Mouse (Mus musculus): ENCODE results near the gene Rab11fip4. TPM values are rescaled to one million over a fixed set of nuclear protein-coding genes. Genes with fewer than 3 reads are reported as not detected.

Gene Rab11fip4
- total RNA-seq, 2 experiments from 2014 or later = 1.9 to 2.6 TPM

DNA sequence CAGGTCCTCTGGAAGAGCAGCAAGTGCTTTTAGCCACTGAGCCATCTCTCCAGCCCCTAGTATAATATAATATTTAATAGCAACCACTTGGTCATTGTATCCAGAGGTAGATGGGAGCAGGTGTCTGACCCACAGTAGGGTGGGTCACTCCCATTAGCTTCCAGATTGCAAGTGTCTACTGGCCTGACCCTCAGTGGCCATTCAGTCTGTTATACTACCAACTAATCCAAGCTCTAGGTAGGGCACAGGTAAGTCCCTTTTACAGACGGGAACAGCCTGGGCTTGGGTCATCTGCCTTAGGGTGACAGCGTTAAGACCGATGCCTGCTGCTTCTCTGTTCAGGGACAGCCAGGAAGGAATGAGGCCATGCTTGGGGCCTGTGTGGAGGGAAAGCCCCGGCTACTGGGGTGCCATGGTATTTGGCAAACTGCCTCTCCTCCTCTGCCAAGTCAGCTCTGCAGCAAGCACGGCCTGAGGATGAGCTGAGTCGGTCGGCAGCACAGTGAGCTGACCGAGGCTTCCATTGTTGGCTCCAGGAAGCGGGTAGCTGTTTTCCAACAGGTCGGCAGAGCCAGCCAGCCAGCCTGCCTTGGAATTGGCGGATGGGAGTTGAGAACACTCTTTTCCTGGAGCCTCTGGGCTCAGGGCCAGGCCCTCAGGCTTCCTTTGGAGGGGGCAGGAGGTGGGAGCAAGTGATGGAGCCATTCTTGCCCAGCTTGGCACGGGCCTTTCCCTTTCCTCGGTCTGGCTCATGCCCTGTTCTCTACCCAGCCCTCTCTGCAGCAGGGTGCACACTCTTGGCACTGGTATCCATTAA lies 138.4 kb downstream of the Rab11fip4 start:
- no peak for ATAC-seq (replicated peaks; ENCODE audit: poor library complexity, severe bottlenecking)

DNA sequence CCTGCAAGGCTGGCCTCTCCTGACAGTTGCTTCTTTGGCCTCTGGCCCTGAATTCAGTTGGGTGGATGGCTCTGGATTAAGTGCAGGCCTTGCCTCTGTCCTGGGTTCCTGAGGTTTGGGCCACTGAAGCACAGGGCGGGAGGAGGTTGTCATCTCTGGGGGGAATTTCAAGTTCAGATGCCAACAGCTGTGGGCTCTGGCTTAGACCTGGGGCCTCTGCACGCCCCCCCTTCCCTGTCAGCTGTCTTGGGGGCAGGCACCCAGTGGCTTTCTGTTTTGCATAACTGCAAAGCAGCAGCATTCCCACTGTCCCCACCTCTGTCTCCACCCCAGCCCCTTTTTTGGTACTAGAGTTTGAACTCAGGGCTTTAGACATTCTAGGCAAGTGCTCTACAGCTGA lies 139.4 kb downstream of the Rab11fip4 start:
- no peak for ATAC-seq (replicated peaks; ENCODE audit: poor library complexity, severe bottlenecking)

- no peak for ATAC-seq (replicated peaks; ENCODE audit: poor library complexity, severe bottlenecking)
These were observed 140.5 kb downstream of the Rab11fip4 start for GRCm38 (mm10) chr11:79731476-79731875.

- no peak for ATAC-seq (replicated peaks; ENCODE audit: poor library complexity, severe bottlenecking)
These were observed 142.0 kb downstream of the Rab11fip4 start for GRCm38 (mm10) chr11:79733013-79733412.

- no peak for ATAC-seq (replicated peaks; ENCODE audit: poor library complexity, severe bottlenecking)
These were observed 145.4 kb downstream of the Rab11fip4 start for GRCm38 (mm10) chr11:79736232-79737006.

GRCm38 (mm10) chr11:79737126-79737697 lies 146.2 kb downstream of the Rab11fip4 start:
- ATAC-seq (replicated peaks; ENCODE audit: poor library complexity, severe bottlenecking) = no peak

- ATAC-seq (replicated peaks; ENCODE audit: poor library complexity, severe bottlenecking) = no peak
These were observed 147.0 kb downstream of the Rab11fip4 start for GRCm38 (mm10) chr11:79737865-79738502.

GRCm38 (mm10) chr11:79738725-79739558 lies 147.9 kb downstream of the Rab11fip4 start:
- peak; percentile 58 for ATAC-seq (replicated peaks; ENCODE audit: poor library complexity, severe bottlenecking)

- ATAC-seq (replicated peaks; ENCODE audit: poor library complexity, severe bottlenecking) = no peak
These were observed 149.9 kb downstream of the Rab11fip4 start for GRCm38 (mm10) chr11:79740740-79741512.

DNA sequence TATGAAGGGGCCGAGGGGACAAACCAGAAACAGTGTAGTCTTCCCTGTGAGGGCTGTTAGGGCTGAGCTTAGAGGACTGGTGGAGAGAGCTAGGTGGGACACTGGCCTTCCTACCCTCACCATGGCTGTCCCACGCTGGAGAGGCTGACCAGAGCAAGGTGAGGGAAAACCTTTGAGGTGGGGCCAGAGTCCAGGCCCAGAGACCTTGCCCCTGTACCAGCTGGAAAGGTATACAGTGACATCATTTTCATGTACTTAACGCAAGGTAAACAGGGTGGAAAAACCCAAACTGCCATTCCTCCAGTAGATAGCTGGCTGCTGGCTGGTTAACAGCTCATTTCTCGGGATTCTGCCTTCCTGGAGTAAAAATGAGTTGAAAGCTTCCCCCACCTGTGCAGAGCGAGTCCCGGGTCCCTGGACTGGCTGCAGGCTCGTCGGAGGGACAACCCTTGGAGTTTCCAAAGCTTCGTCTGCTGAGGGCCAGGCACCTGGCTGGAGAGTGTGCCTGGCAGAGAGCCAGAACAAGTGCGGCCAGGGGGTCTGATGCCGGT lies 155.6 kb downstream of the Rab11fip4 start:
- ATAC-seq (replicated peaks; ENCODE audit: poor library complexity, severe bottlenecking) = no peak

Other genes with a start within 250 kb of the Rab11fip4 start
- 0.86 TPM in 1 of 2 replicates, not detected in the other for gene Omg, start 87.1 kb upstream of the Rab11fip4 start, total RNA-seq (2014; fragmentation: Nextera tagmentation)
- 0.04 TPM in 1 of 2 replicates, not detected in the other for gene Omg, start 87.1 kb upstream of the Rab11fip4 start, total RNA-seq (2017)
- gene Evi2b, start 67.5 kb upstream of the Rab11fip4 start, total RNA-seq (2014; fragmentation: Nextera tagmentation) = 242 and 361 TPM in 2 replicates
- gene Evi2b, start 67.5 kb upstream of the Rab11fip4 start, total RNA-seq (2017) = 80.1 and 82.3 TPM in 2 replicates
- 20.2 and 33.1 TPM in 2 replicates for gene Evi2, start 60.6 kb upstream of the Rab11fip4 start, total RNA-seq (2014; fragmentation: Nextera tagmentation)
- gene Evi2, start 60.6 kb upstream of the Rab11fip4 start, total RNA-seq (2017) = 4.0 and 7.4 TPM in 2 replicates
- gene Evi2a, start 60.6 kb upstream of the Rab11fip4 start, total RNA-seq (2014; fragmentation: Nextera tagmentation) = 6.7 and 10.8 TPM in 2 replicates
- gene Evi2a, start 60.6 kb upstream of the Rab11fip4 start, total RNA-seq (2017) = 20.1 and 26.7 TPM in 2 replicates

Data from granulocyte monocyte progenitor cell, adult 5-6 weeks (primary cell).